Mouse (Mus musculus): ENCODE measurements around the gene Stx8.

DNA sequence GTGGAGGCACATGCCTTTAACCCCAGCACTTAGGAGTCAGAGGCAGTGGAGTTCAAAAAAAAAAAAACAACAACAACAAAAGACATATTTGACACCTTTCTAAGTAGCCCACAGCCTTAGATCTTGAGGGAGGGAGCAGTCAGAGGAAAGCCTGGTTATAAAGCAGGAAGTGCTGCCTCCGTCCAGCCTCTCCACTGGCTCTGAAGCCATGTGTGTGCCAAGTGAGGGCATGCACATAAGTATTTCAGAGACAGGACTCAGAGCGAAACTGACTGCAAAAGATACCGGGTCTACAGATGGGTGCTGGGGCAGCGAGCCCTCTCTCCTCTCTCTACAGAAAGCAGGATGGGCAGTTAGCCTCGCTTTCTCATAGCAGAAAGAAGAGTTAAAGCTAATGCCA lies 238.4 kb downstream of the Stx8 start:
- TF ChIP-seq POLR2A (IDR thresholded peaks at IDR 0.05; ENCODE audit: extremely low read depth, insufficient read depth, low read length) (no peak), CTCF (IDR thresholded peaks at IDR 0.05; ENCODE audit: low read depth, low read length) (no peak)
